Mouse (Mus musculus): ENCODE data around the gene Gm20388. TPM values are rescaled to one million over a fixed set of nuclear protein-coding genes. Genes with fewer than 3 reads are reported as not detected.

Gm20388 gene
- total and polyA plus RNA-seq, 2 experiments from 2014 or later: 17.3 TPM; not detected in 1

- Histone ChIP-seq H3K9ac (replicated peaks; ENCODE audit: low read depth, low read length) (no peak overlapping the region), H3K36me3 (replicated peaks; ENCODE audit: control insufficient read depth, insufficient read depth, low read length) (peaks cover 16% of the 10 kb centered on the region; the same call in 1 of the 2 replicates), H3K9me3 (replicated peaks; ENCODE audit: control insufficient read depth, low read length) (no peaks in the 10 kb centered on the region), H3K4me3 (ENCODE audit: low read depth, low read length) (no peak overlapping the region), H3K4me1 (ENCODE audit: control insufficient read depth, insufficient read depth) (0 out of 2 replicates have a peak, but pooled peaks cover 3% of the 10 kb centered on the region), H3K27ac (ENCODE audit: low read depth) (peak overlapping the region; percentile 32; the same call in 1 of the 2 replicates), H3K4me2 (ENCODE audit: low read depth, low read length) (no peak overlapping the region), H3K27me3 (ENCODE audit: control insufficient read depth, insufficient read depth, low read length) (no peaks in the 10 kb centered on the region)
- TF ChIP-seq CTCF (IDR thresholded peaks at IDR 0.05; ENCODE audit: low read depth) (no peak), EP300 (IDR thresholded peaks at IDR 0.05; ENCODE audit: low read depth) (no peak)
- ATAC-seq (ENCODE audit: insufficient read depth, low read depth) (no peak), DNase-seq (ENCODE audit: low spot score) (peak; percentile 36)
- 60% methylated on average over 7 of the region's 7 CpGs for WGBS
Observed at GRCm38 (mm10) chr8:121792159-121792558, 1881.5 kb downstream of the Gm20388 start.

DNA sequence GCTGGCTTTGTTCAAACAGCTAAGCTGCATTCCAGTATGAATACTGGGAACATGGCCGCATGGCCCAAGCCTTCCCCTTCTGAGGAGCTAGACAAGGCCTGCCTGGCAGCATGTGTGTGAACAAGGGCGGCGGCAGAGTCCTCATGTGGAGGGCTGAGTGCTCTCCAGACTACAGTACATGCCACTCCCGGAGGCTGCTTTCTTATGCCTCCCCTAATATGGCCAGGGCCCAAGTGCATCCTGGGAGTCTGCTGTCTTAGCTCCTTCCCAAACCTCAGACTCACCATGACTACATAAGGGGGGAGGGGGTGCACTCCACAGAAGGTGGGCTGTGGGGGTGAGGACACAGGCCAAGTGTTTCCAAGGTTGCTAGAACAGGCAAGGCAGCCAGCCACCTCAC, 1882.0 kb downstream of the Gm20388 start:
- Histone ChIP-seq H3K4me2 (ENCODE audit: low read depth, low read length) (no peak overlapping the region), H3K9ac (replicated peaks; ENCODE audit: low read depth, low read length) (no peak overlapping the region), H3K4me1 (ENCODE audit: control insufficient read depth, insufficient read depth) (no peaks in the 10 kb centered on the region), H3K9me3 (replicated peaks; ENCODE audit: control insufficient read depth, low read length) (no peaks in the 10 kb centered on the region), H3K36me3 (replicated peaks; ENCODE audit: control insufficient read depth, insufficient read depth, low read length) (peaks cover 16% of the 10 kb centered on the region; the same call in 1 of the 2 replicates), H3K27ac (ENCODE audit: low read depth) (peak overlapping the region; percentile 32; the same call in 1 of the 2 replicates), H3K4me3 (ENCODE audit: low read depth, low read length) (no peak overlapping the region), H3K27me3 (ENCODE audit: control insufficient read depth, insufficient read depth, low read length) (no peaks in the 10 kb centered on the region)
- ATAC-seq (ENCODE audit: insufficient read depth, low read depth) (no peak), DNase-seq (ENCODE audit: low spot score) (no peak)
- 44% methylated on average over 4 of the region's 4 CpGs for WGBS
- TF ChIP-seq EP300 (IDR thresholded peaks at IDR 0.05; ENCODE audit: low read depth) (no peak), CTCF (IDR thresholded peaks at IDR 0.05; ENCODE audit: low read depth) (no peak)

DNA sequence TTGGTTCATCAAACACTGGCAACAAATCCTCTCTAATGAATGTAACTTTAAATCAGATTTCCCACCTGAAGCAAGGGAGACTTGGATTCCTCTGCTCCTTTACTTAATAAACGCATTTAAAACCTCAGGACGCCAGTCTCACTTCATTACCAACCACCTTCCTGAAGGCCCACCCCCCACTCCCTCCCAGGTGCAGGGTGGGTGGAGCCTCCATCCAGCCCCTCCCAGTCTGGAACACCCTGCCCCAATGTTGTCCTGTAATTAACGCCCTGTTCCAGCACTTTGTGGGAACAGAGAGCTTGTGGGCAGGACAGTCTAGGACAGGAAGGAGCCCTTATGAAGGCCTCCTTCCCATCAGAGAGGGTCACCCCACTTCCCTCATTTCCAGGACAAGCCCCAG, 1883.5 kb downstream of the Gm20388 start:
- 0 out of 2 replicates have a peak, but pooled peaks cover 3% of the 10 kb centered on the region for H3K4me1 ChIP-seq (ENCODE audit: control insufficient read depth, insufficient read depth)
- no peaks in the 10 kb centered on the region for H3K9me3 ChIP-seq (replicated peaks; ENCODE audit: control insufficient read depth, low read length)
- ATAC-seq (ENCODE audit: insufficient read depth, low read depth): no peak
- TF ChIP-seq CTCF (IDR thresholded peaks at IDR 0.05; ENCODE audit: low read depth) (no peak), EP300 (IDR thresholded peaks at IDR 0.05; ENCODE audit: low read depth) (no peak)
- 63% methylated on average over 3 of the region's 3 CpGs for WGBS
- no peak for DNase-seq (ENCODE audit: low spot score)
- no peak overlapping the region for H3K4me2 ChIP-seq (ENCODE audit: low read depth, low read length)
- no peak overlapping the region for H3K27ac ChIP-seq (ENCODE audit: low read depth)
- no peak overlapping the region; the same call in 1 of the 2 replicates for H3K9ac ChIP-seq (replicated peaks; ENCODE audit: low read depth, low read length)
- peaks cover 20% of the 10 kb centered on the region for H3K36me3 ChIP-seq (replicated peaks; ENCODE audit: control insufficient read depth, insufficient read depth, low read length)
- H3K27me3 ChIP-seq (ENCODE audit: control insufficient read depth, insufficient read depth, low read length): no peaks in the 10 kb centered on the region
- no peak overlapping the region for H3K4me3 ChIP-seq (ENCODE audit: low read depth, low read length)

- ATAC-seq (ENCODE audit: insufficient read depth, low read depth) (no peak), DNase-seq (ENCODE audit: low spot score) (no peak)
- no peak overlapping the region for H3K9ac ChIP-seq (replicated peaks; ENCODE audit: low read depth, low read length)
- WGBS: 83% methylated on average over 8 of the region's 8 CpGs
- no peak overlapping the region for H3K4me3 ChIP-seq (ENCODE audit: low read depth, low read length)
- no peak overlapping the region for H3K27ac ChIP-seq (ENCODE audit: low read depth)
- H3K4me2 ChIP-seq (ENCODE audit: low read depth, low read length): no peak overlapping the region
- no peaks in the 10 kb centered on the region for H3K9me3 ChIP-seq (replicated peaks; ENCODE audit: control insufficient read depth, low read length)
- peaks cover 31% of the 10 kb centered on the region for H3K36me3 ChIP-seq (replicated peaks; ENCODE audit: control insufficient read depth, insufficient read depth, low read length)
- H3K4me1 ChIP-seq (ENCODE audit: control insufficient read depth, insufficient read depth): 0 out of 2 replicates have a peak, but pooled peaks cover 3% of the 10 kb centered on the region
- no peaks in the 10 kb centered on the region for H3K27me3 ChIP-seq (ENCODE audit: control insufficient read depth, insufficient read depth, low read length)
- TF ChIP-seq CTCF (IDR thresholded peaks at IDR 0.05; ENCODE audit: low read depth) (no peak), EP300 (IDR thresholded peaks at IDR 0.05; ENCODE audit: low read depth) (no peak)
Observed at GRCm38 (mm10) chr8:121795461-121795860, 1884.8 kb downstream of the Gm20388 start.

DNA sequence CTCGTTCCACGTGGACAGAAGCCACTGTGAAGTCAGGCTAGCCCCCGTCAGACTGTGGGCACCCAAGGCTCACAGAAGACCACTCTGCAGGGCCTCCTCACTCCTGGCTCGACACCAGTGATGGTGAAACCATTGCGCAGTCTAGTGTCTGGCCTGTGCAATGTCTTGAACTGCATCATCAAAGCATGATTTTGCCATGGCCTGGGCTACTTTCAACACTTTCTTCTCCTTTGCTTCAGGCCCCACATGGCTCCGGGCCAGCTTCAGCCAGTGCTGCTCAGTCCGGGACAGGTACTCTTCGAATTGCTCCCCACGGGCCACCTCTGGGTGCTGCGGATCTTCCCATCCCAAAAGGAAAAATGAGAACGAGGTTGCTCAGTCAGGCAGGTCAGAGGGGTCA, 1885.8 kb downstream of the Gm20388 start:
- Histone ChIP-seq H3K4me3 (ENCODE audit: low read depth, low read length) (no peak overlapping the region), H3K9ac (replicated peaks; ENCODE audit: low read depth, low read length) (no peak overlapping the region), H3K4me1 (ENCODE audit: control insufficient read depth, insufficient read depth) (peaks cover 8% of the 10 kb centered on the region; the same call in 1 of the 2 replicates), H3K36me3 (replicated peaks; ENCODE audit: control insufficient read depth, insufficient read depth, low read length) (peaks cover 31% of the 10 kb centered on the region), H3K27me3 (ENCODE audit: control insufficient read depth, insufficient read depth, low read length) (no peaks in the 10 kb centered on the region), H3K4me2 (ENCODE audit: low read depth, low read length) (no peak overlapping the region), H3K9me3 (replicated peaks; ENCODE audit: control insufficient read depth, low read length) (no peaks in the 10 kb centered on the region), H3K27ac (ENCODE audit: low read depth) (no peak overlapping the region)
- ATAC-seq (ENCODE audit: insufficient read depth, low read depth) (no peak), DNase-seq (ENCODE audit: low spot score) (no peak)
- WGBS: 85% methylated on average over 11 of the region's 11 CpGs
- TF ChIP-seq EP300 (IDR thresholded peaks at IDR 0.05; ENCODE audit: low read depth): no peak
- TF ChIP-seq CTCF (IDR thresholded peaks at IDR 0.05; ENCODE audit: low read depth): no peak

- Histone ChIP-seq H3K9me3 (replicated peaks; ENCODE audit: control insufficient read depth, low read length) (no peaks in the 10 kb centered on the region), H3K4me3 (ENCODE audit: low read depth, low read length) (no peak overlapping the region), H3K4me2 (ENCODE audit: low read depth, low read length) (no peak overlapping the region), H3K9ac (replicated peaks; ENCODE audit: low read depth, low read length) (no peak overlapping the region), H3K27me3 (ENCODE audit: control insufficient read depth, insufficient read depth, low read length) (no peaks in the 10 kb centered on the region), H3K36me3 (replicated peaks; ENCODE audit: control insufficient read depth, insufficient read depth, low read length) (peaks cover 35% of the 10 kb centered on the region), H3K4me1 (ENCODE audit: control insufficient read depth, insufficient read depth) (peaks cover 8% of the 10 kb centered on the region; the same call in 1 of the 2 replicates), H3K27ac (ENCODE audit: low read depth) (no peak overlapping the region)
- WGBS: 36% methylated on average over 6 of the region's 6 CpGs
- TF ChIP-seq CTCF (IDR thresholded peaks at IDR 0.05; ENCODE audit: low read depth) (no peak), EP300 (IDR thresholded peaks at IDR 0.05; ENCODE audit: low read depth) (no peak)
- DNase-seq (ENCODE audit: low spot score) (no peak), ATAC-seq (ENCODE audit: insufficient read depth, low read depth) (peak; percentile 11; the same call in 1 of the 2 replicates)
Observed at GRCm38 (mm10) chr8:121798401-121798800, 1887.8 kb downstream of the Gm20388 start.
